Mouse (Mus musculus) E14TG2a.4 (cell line): ENCODE measurements around the gene Pccb.

Experiments
- CTCF ChIP-seq: conservative IDR thresholded peaks from 2 replicates; pipeline ENCODE4 v1.5.1; 2014; ENCODE audit warnings: low read length
- NANOG ChIP-seq: IDR thresholded peaks from 2 replicates; pipeline ENCODE4 v1.6.1; 2014; ENCODE audit warnings: borderline replicate concordance, low read length, mixed read lengths
- POU5F1 ChIP-seq: IDR thresholded peaks from 2 replicates; pipeline ENCODE4 v1.6.1; 2014; ENCODE audit warnings: low read length, borderline replicate concordance

GRCm38 (mm10) chr9:100979260-100979659, 55.4 kb downstream of the Pccb start:
- TF ChIP-seq CTCF (no peak), POU5F1 (no peak), NANOG (no peak)
